Mouse (Mus musculus) kidney, postnatal 0 days (tissue): ENCODE results near the gene Mrto4. TPM values are rescaled to one million over a fixed set of nuclear protein-coding genes. Genes with fewer than 3 reads are reported as not detected.

Source experiments
- ATAC-seq: fragments of 200-750 bp; cut with Nextera tagmentation; replicated peaks from 2 replicates; pipeline ENCODE4 v1.8.0; 2017; ENCODE audit warnings: low read depth, moderate number of reproducible peaks, moderate TSS enrichment, moderate library complexity; ENCODE audit not compliant: low FRiP score
- DNase-seq: peaks from one replicate; pipeline ENCODE4 v3.0.0-alpha.2; 2016; ENCODE audit warnings: low spot score
- H3K27ac ChIP-seq: fragments of 300-500 bp; sonication (generic); 2 replicates; pipeline ENCODE4 v1.5.1; 2014; ENCODE audit warnings: mild to moderate bottlenecking
- H3K27me3 ChIP-seq: fragments of 300-500 bp; sonication (generic); 2 replicates; pipeline ENCODE4 v1.6.1; 2014; ENCODE audit warnings: low read length, mixed read lengths; ENCODE audit not compliant: insufficient read depth
- H3K36me3 ChIP-seq: fragments of 300-500 bp; sonication (generic); 2 replicates; pipeline ENCODE4 v1.6.1; 2014; ENCODE audit warnings: low read length, mixed read lengths; ENCODE audit not compliant: insufficient read depth
- H3K4me1 ChIP-seq: fragments of 300-500 bp; sonication (generic); replicated peaks from 2 replicates; pipeline ENCODE4 v1.6.1; 2014; ENCODE audit warnings: antibody characterized with exemption, low read length, mixed read lengths; ENCODE audit not compliant: insufficient read depth
- H3K4me2 ChIP-seq: fragments of 300-500 bp; sonication (generic); 2 replicates; pipeline ENCODE4 v1.6.1; 2014; ENCODE audit warnings: mild to moderate bottlenecking, low read length, moderate library complexity, mixed read lengths
- H3K4me3 ChIP-seq: fragments of 300-500 bp; sonication (generic); replicated peaks from 2 replicates; pipeline ENCODE4 v1.5.1; 2014; ENCODE audit warnings: low read depth, low read length
- H3K9ac ChIP-seq: fragments of 300-500 bp; sonication (generic); 2 replicates; pipeline ENCODE4 v1.6.1; 2014; ENCODE audit warnings: low read depth, low read length
- H3K9me3 ChIP-seq: fragments of 300-500 bp; sonication (generic); replicated peaks from 2 replicates; pipeline ENCODE4 v1.6.1; 2016; ENCODE audit warnings: low read length, inconsistent platforms, mixed read lengths
- CTCF ChIP-seq: IDR thresholded peaks from 2 replicates; pipeline ENCODE4 v1.5.1; 2016; ENCODE audit warnings: antibody characterized with exemption, low read depth, mild to moderate bottlenecking, moderate library complexity
- WGBS: fragments of 180-500 bp; shearing (Covaris S2); extraction: QIAGEN DNeasy Blood & Tissue Kit; methylation state at CpG from one replicate; pipeline ENCODE4 v1.1.7; 2014; 5-methylcytosine and 5-hydroxymethylcytosine counted together
- polyA plus RNA-seq: library from polyadenylated mRNA; unstranded; fragments of >200 nt; fragmentation: Nextera tagmentation; extraction: Ambion mirVana; gene quantifications from 2 replicates; pipeline ENCODE4 v1.2.1, GENCODE M21; 2015

Gene Mrto4
- polyA plus RNA-seq, 1 experiment from 2014 or later, result 68.6 TPM

- Histone ChIP-seq H3K4me3 (no peak overlapping the region), H3K4me1 (no peaks in the 10 kb centered on the region), H3K4me2 (no peak overlapping the region), H3K9me3 (no peaks in the 10 kb centered on the region), H3K27me3 (no peaks in the 10 kb centered on the region), H3K36me3 (peaks cover 39% of the 10 kb centered on the region), H3K9ac (no peak overlapping the region), H3K27ac (no peak overlapping the region)
- ATAC-seq (no peak), DNase-seq (no peak)
- 83% methylated on average over 23 of the region's 23 CpGs for WGBS
- no peak for TF ChIP-seq CTCF
Measured at GRCm38 (mm10) chr4:139345416-139346019, 6.9 kb downstream of the Mrto4 start.

GRCm38 (mm10) chr4:139343718-139344117, 8.7 kb downstream of the Mrto4 start:
- no peaks in the 10 kb centered on the region for H3K9me3 ChIP-seq
- no peaks in the 10 kb centered on the region for H3K4me1 ChIP-seq
- WGBS, result 58% methylated on average over 5 of the region's 5 CpGs
- H3K27ac ChIP-seq, result no peak overlapping the region
- H3K9ac ChIP-seq, result no peak overlapping the region
- peaks cover 29% of the 10 kb centered on the region for H3K36me3 ChIP-seq
- H3K27me3 ChIP-seq, result no peaks in the 10 kb centered on the region
- no peak overlapping the region for H3K4me2 ChIP-seq
- TF ChIP-seq CTCF, result no peak
- ATAC-seq (0 out of 2 replicates have a peak, but pooled peaks have one; percentile 18), DNase-seq (no peak)
- no peak overlapping the region for H3K4me3 ChIP-seq

GRCm38 (mm10) chr4:139341556-139342233, 10.7 kb downstream of the Mrto4 start:
- Histone ChIP-seq H3K4me1 (no peaks in the 10 kb centered on the region), H3K9ac (no peak overlapping the region), H3K9me3 (no peaks in the 10 kb centered on the region), H3K27me3 (no peaks in the 10 kb centered on the region), H3K27ac (no peak overlapping the region), H3K4me2 (no peak overlapping the region), H3K4me3 (no peak overlapping the region), H3K36me3 (peaks cover 13% of the 10 kb centered on the region; the same call in 1 of the 2 replicates)
- no peak for DNase-seq
- ATAC-seq, result no peak
- 67% methylated on average over 7 of the region's 7 CpGs for WGBS
- TF ChIP-seq CTCF, result no peak

- Histone ChIP-seq H3K27me3 (no peaks in the 10 kb centered on the region), H3K4me1 (no peaks in the 10 kb centered on the region), H3K4me3 (no peak overlapping the region), H3K9ac (no peak overlapping the region), H3K27ac (no peak overlapping the region), H3K9me3 (no peaks in the 10 kb centered on the region), H3K36me3 (0 out of 2 replicates have a peak, but pooled peaks cover 6% of the 10 kb centered on the region), H3K4me2 (no peak overlapping the region)
- WGBS, result 77% methylated on average over 4 of the region's 4 CpGs
- TF ChIP-seq CTCF, result no peak
- ATAC-seq, result no peak
- DNase-seq, result no peak
Measured at GRCm38 (mm10) chr4:139340835-139341234, 11.5 kb downstream of the Mrto4 start.

DNA sequence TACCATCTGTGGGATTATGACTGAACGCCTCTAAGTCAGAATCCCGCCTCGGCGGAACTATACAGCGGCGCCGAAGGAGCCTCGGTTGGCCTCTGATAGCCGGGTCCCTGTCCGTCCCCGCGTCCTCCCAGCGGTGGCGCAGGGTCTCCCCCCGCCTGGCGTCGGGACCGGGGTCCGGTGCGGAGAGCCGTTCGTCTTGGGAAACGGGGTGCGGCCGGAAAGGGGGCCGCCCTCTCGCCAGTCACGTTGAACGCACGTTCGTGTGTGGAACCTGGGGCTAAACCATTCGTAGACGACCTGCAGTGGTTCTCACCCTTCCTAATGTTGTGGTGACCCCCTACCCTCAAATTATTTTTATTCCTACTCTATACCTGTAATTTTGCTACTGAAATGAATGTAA, 14.2 kb downstream of the Mrto4 start:
- no peak overlapping the region for H3K4me2 ChIP-seq
- no peak for DNase-seq
- H3K4me1 ChIP-seq, result no peaks in the 10 kb centered on the region
- no peaks in the 10 kb centered on the region for H3K36me3 ChIP-seq
- H3K4me3 ChIP-seq, result no peak overlapping the region
- no peak for TF ChIP-seq CTCF
- H3K27ac ChIP-seq, result no peak overlapping the region
- no peaks in the 10 kb centered on the region for H3K9me3 ChIP-seq
- ATAC-seq, result no peak
- no peaks in the 10 kb centered on the region for H3K27me3 ChIP-seq
- no peak overlapping the region for H3K9ac ChIP-seq
- 61% methylated on average over 33 of the region's 33 CpGs for WGBS

DNA sequence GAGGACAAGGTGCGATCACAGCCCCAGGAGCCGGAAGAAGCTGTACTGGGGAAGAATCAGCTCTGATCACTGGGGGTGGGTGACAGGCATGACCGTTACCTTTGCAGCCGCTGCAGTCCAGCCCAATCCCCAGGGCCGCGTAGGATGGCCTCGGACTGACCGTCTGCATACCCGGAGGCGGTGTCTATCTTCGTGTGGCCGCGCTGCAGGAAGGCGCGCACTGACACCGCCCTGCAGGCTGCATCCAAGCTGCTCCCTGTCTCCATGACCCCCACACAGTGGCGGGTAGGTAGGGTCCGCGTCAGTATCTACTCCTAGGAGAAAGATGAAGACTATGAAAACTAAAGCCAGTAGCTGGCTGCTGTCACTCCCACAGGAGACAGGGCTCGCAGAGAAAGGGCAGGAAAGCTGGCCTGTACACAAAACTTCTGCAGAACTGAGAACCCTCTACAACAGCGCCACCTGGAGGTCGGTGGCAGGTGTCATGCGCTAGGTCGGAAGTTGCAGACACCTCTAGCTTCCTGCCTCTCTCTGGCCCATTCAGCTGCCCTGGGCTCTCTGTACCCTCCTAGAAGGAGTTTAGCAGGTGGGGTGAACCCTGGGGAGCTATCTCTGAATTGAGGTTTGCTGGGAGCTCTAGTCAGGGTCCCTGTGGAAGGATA, 15.4 kb downstream of the Mrto4 start:
- Histone ChIP-seq H3K9ac (0 out of 2 replicates have a peak overlapping the region, but pooled peaks have one; percentile 35), H3K27ac (no peak overlapping the region), H3K4me3 (peak overlapping the region; percentile 21), H3K36me3 (no peaks in the 10 kb centered on the region), H3K4me2 (peak overlapping the region; percentile 50), H3K9me3 (no peaks in the 10 kb centered on the region), H3K4me1 (no peaks in the 10 kb centered on the region), H3K27me3 (no peaks in the 10 kb centered on the region)
- peak; percentile 92 for TF ChIP-seq CTCF
- WGBS, result 30% methylated on average over 24 of the region's 24 CpGs
- peak; percentile 73 for ATAC-seq
- peak; percentile 90 for DNase-seq
